In genomic region chr13:45530754-45531153, GRCm38 (mm10) we compare ENCODE assay signal across 9 mouse cellular contexts. TPM values are rescaled to one million over a fixed set of nuclear protein-coding genes. Genes with fewer than 3 reads are reported as not detected.
DNase-seq lines count a peak whose midpoint lies in the region; ATAC-seq and TF ChIP-seq lines count a peak whose summit lies in the region.
"Had no signal": no experiment of that assay in that cellular context is flagged by ENCODE, and none has a peak within 500 bp of the region (broad histone marks: within the 10 kb centered on the region; RNA-seq: fewer than 3 reads in every experiment).

No protein-coding gene starts in this region.

- no peak overlapping the region for H3K4me3 ChIP-seq in forebrain, embryonic 12.5 days (replicated peaks)
- no peak overlapping the region for H3K4me3 ChIP-seq in lung, embryonic 14.5 days (ENCODE audit: low read depth, low read length)

- 20% methylated on average over 6 of the region's 6 CpGs for WGBS in forebrain, embryonic 12.5 days
- WGBS in lung, embryonic 14.5 days: 30% methylated on average over 6 of the region's 6 CpGs

- peak; percentile 42 for DNase-seq in gastrocnemius, adult 18-20 months (ENCODE audit: low spot score)
- DNase-seq in gastrocnemius, postnatal 4 days (ENCODE audit: low spot score in 2 of 2): no peak
- DNase-seq in 3T3-L1 (ENCODE audit: low read depth, low spot score): peak; percentile 80
- DNase-seq in lung, embryonic 14.5 days: peak; percentile 55
- DNase-seq in T-cell, adult 2 months (ENCODE audit: low spot score): no peak
- DNase-seq in cerebellum, postnatal 25 days: no peak
- no peak for DNase-seq in thymus, postnatal 10 days (ENCODE audit: low spot score in 2 of 2)

- no peak overlapping the region for H3K9ac ChIP-seq in forebrain, embryonic 12.5 days
- no peak overlapping the region for H3K9ac ChIP-seq in lung, embryonic 14.5 days

- peak overlapping the region; percentile 19; the same call in 1 of the 2 replicates for H3K4me2 ChIP-seq in forebrain, embryonic 12.5 days
- no peak overlapping the region for H3K4me2 ChIP-seq in lung, embryonic 14.5 days

- H3K27ac ChIP-seq in forebrain, embryonic 12.5 days: no peak overlapping the region
- H3K27ac ChIP-seq in lung, embryonic 14.5 days (ENCODE audit: low read depth): peak overlapping the region; percentile 58; the same call in 1 of the 2 replicates
- H3K27ac ChIP-seq: macrophage had no signal

- no peak for ATAC-seq in forebrain, embryonic 12.5 days (ENCODE audit: low FRiP score)
- peak; percentile 53; the same call in 1 of the 2 replicates for ATAC-seq in lung, embryonic 14.5 days (ENCODE audit: insufficient read depth)

- TF ChIP-seq CTCF in lung, embryonic 14.5 days (IDR thresholded peaks at IDR 0.05; ENCODE audit: low read depth): no peak

- peaks cover 21% of the 10 kb centered on the region for H3K4me1 ChIP-seq in forebrain, embryonic 12.5 days
- peaks cover 10% of the 10 kb centered on the region; the same call in 1 of the 2 replicates for H3K4me1 ChIP-seq in lung, embryonic 14.5 days (ENCODE audit: insufficient read depth)

- no peaks in the 10 kb centered on the region for H3K36me3 ChIP-seq in forebrain, embryonic 12.5 days (replicated peaks)
- no peaks in the 10 kb centered on the region for H3K36me3 ChIP-seq in lung, embryonic 14.5 days (ENCODE audit: insufficient read depth)

- no peaks in the 10 kb centered on the region for H3K27me3 ChIP-seq in forebrain, embryonic 12.5 days
- no peaks in the 10 kb centered on the region for H3K27me3 ChIP-seq in lung, embryonic 14.5 days (ENCODE audit: insufficient read depth, low read length)

- H3K9me3 ChIP-seq in forebrain, embryonic 12.5 days: no peaks in the 10 kb centered on the region
- no peaks in the 10 kb centered on the region for H3K9me3 ChIP-seq in lung, embryonic 14.5 days (ENCODE audit: low read depth, low read length)

RNA-seq across cellular contexts. Expression of gene Gmpr, which starts 23.5 kb away (rescaled TPM):
- total RNA-seq in gastrocnemius, adult 18-20 months (2021): 100 to 1,000 TPM; 180 to 190 TPM
- 100 to 1,000 TPM; 164 to 171 TPM for total RNA-seq in gastrocnemius, postnatal 4 days (2021)
- 13.6 and 14.4 TPM in 2 replicates for polyA plus RNA-seq in forebrain, embryonic 12.5 days (2016; fragmentation: Nextera tagmentation; extraction: Ambion mirVana)
- 22.9 and 25.3 TPM in 2 replicates for polyA plus RNA-seq in lung, embryonic 14.5 days (2014; fragmentation: Nextera tagmentation; extraction: Ambion mirVana)

Comparison
In these comparisons a context has a peak if more than half of its experiments do, and no peak if none do; other contexts are left out.
1. DNase-seq: peak in gastrocnemius, adult 18-20 months (single experiment), 3T3-L1 (single experiment) and lung, embryonic 14.5 days (single experiment); none in gastrocnemius, postnatal 4 days (0 of 2), T-cell, adult 2 months (single experiment), cerebellum, postnatal 25 days (0 of 2) and thymus, postnatal 10 days (0 of 2).